Mouse (Mus musculus) stomach, embryonic 15.5 days (tissue): ENCODE measurements around the gene Frmd5. TPM values are rescaled to one million over a fixed set of nuclear protein-coding genes. Genes with fewer than 3 reads are reported as not detected.

Experiments
- ATAC-seq: fragments of 200-750 bp; cut with Nextera tagmentation; 2 replicates; pipeline ENCODE4 v1.8.0; 2017; ENCODE audit warnings: low read depth, moderate number of reproducible peaks, moderate TSS enrichment; ENCODE audit not compliant: insufficient read depth, low FRiP score
- H3K27ac ChIP-seq: fragments of 300-500 bp; sonication (generic); 2 replicates; pipeline ENCODE4 v1.5.1; 2015; ENCODE audit warnings: mild to moderate bottlenecking, inconsistent platforms
- H3K27me3 ChIP-seq: fragments of 300-500 bp; sonication (generic); replicated peaks from 2 replicates; pipeline ENCODE4 v1.6.1; 2015; ENCODE audit warnings: inconsistent platforms
- H3K36me3 ChIP-seq: fragments of 300-500 bp; sonication (generic); 2 replicates; pipeline ENCODE4 v1.6.1; 2015; ENCODE audit warnings: inconsistent platforms
- H3K4me1 ChIP-seq: fragments of 300-500 bp; sonication (generic); 2 replicates; pipeline ENCODE4 v1.6.1; 2015; ENCODE audit warnings: inconsistent platforms
- H3K4me2 ChIP-seq: fragments of 300-500 bp; sonication (generic); 2 replicates; pipeline ENCODE4 v1.6.1; 2015; ENCODE audit warnings: mild to moderate bottlenecking, inconsistent platforms
- H3K4me3 ChIP-seq: fragments of 300-500 bp; sonication (generic); replicated peaks from 2 replicates; pipeline ENCODE4 v1.5.1; 2015; ENCODE audit warnings: inconsistent platforms
- H3K9ac ChIP-seq: fragments of 300-500 bp; sonication (generic); 2 replicates; pipeline ENCODE4 v1.6.1; 2015; ENCODE audit warnings: inconsistent platforms
- H3K9me3 ChIP-seq: fragments of 300-500 bp; sonication (generic); 2 replicates; pipeline ENCODE4 v1.6.1; 2016; ENCODE audit warnings: inconsistent platforms
- WGBS: fragments of 180-500 bp; shearing (Covaris S2); methylation state at CpG from one replicate; pipeline ENCODE4 v1.1.7; 2015; 5-methylcytosine and 5-hydroxymethylcytosine counted together
- polyA plus RNA-seq: library from polyadenylated mRNA; unstranded; fragments of >200 nt; fragmentation: Nextera tagmentation; extraction: Ambion mirVana; gene quantifications from 2 replicates; pipeline ENCODE4 v1.2.1, GENCODE M21; 2015

The Frmd5 gene
- polyA plus RNA-seq, 1 experiment from 2014 or later: 5.4 TPM

DNA sequence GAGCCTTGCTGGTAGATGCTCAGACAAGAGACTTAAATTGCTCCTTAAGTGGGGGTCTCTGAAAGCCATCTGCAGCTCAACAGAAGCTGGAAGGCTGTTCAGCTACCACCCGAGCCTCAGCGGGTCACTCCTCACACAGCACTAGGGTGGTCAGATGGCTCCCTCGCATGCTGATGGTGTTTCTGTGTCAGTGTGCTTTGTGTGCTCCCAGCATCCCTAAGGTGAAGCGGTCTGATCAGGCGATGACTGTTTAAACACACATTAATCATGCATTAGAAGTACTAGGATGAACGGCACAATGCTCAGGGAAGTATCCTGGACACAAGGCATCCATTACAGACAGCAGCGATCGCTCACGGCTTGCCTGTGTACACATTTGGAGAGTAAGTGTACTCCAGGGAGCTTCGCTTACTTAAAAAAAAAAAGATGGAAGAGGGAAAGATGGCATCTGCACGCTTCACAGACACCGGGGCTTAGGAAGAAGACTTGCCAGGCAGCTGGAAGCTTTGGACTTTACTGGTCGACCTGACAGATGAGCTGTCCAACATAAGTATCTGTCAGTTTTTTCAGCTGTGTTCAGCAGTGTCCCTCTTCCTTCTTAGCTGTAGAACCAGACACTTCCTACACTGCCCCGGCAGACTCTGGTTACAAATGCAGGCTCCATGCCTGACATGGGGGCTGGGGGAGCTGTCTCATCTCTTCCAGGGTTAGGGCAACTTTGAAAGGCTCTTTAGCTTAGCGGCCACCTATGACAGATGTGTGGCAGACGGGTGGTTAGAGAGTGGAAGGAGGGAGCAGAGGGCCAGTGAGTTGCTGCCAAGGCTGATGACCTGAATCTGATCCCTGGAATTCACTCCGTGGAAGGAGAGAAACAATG is 196.6 kb downstream of the Frmd5 start:
- no peak overlapping the region for H3K27ac ChIP-seq
- WGBS: 26% methylated on average over 17 of the region's 17 CpGs

GRCm38 (mm10) chr2:121609141-121609724 is 197.7 kb downstream of the Frmd5 start:
- Histone ChIP-seq H3K4me1 (peaks cover 15% of the 10 kb centered on the region; the same call in 1 of the 2 replicates), H3K27me3 (no peaks in the 10 kb centered on the region), H3K27ac (no peak overlapping the region), H3K4me2 (no peak overlapping the region), H3K9ac (no peak overlapping the region), H3K9me3 (no peaks in the 10 kb centered on the region), H3K36me3 (no peaks in the 10 kb centered on the region), H3K4me3 (no peak overlapping the region)
- WGBS: 68% methylated on average over 11 of the region's 11 CpGs
- no peak for ATAC-seq

More for the DNA sequence above, 196.6 kb downstream of the Frmd5 start:
- Histone ChIP-seq H3K36me3 (no peaks in the 10 kb centered on the region), H3K4me3 (no peak overlapping the region), H3K4me1 (peaks cover 15% of the 10 kb centered on the region; the same call in 1 of the 2 replicates), H3K4me2 (no peak overlapping the region), H3K27me3 (no peaks in the 10 kb centered on the region), H3K9ac (no peak overlapping the region), H3K9me3 (no peaks in the 10 kb centered on the region)
- ATAC-seq: no peak

- Histone ChIP-seq H3K4me1 (no peaks in the 10 kb centered on the region), H3K9me3 (no peaks in the 10 kb centered on the region), H3K4me3 (no peak overlapping the region), H3K9ac (no peak overlapping the region), H3K27ac (no peak overlapping the region), H3K36me3 (no peaks in the 10 kb centered on the region), H3K27me3 (no peaks in the 10 kb centered on the region), H3K4me2 (no peak overlapping the region)
- WGBS: 56% methylated on average over 4 of the region's 4 CpGs
- ATAC-seq: no peak
Measured at GRCm38 (mm10) chr2:121602397-121602796, 204.5 kb downstream of the Frmd5 start.

DNA sequence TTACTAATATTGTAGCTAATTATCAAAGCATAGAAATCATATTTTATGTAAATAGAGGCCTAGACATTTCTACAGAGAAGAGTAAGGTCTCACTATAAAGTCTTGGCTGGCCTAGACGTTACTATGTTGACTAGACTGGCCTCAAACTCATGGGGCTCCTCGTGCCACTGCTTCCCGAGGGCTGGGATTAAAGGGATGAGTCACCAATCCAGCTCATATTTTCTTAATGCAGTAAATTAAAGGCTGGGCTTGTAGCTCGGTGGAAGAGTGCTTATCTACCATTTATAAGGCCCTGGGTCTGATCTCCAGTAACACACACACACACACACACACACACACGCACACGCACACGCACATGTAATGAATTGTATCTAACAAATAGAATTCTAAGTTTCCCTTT is 205.3 kb downstream of the Frmd5 start:
- 63% methylated on average over 7 of the region's 7 CpGs for WGBS

GRCm38 (mm10) chr2:121600736-121601135 is 206.2 kb downstream of the Frmd5 start:
- Histone ChIP-seq H3K27me3 (no peaks in the 10 kb centered on the region), H3K9ac (no peak overlapping the region), H3K9me3 (no peaks in the 10 kb centered on the region), H3K4me3 (no peak overlapping the region), H3K36me3 (no peaks in the 10 kb centered on the region), H3K4me1 (no peaks in the 10 kb centered on the region), H3K27ac (no peak overlapping the region), H3K4me2 (no peak overlapping the region)
- no peak for ATAC-seq
- WGBS: 84% methylated on average over 8 of the region's 8 CpGs

More for the DNA sequence above, 205.3 kb downstream of the Frmd5 start:
- no peaks in the 10 kb centered on the region for H3K4me1 ChIP-seq
- H3K9ac ChIP-seq: no peak overlapping the region
- H3K27me3 ChIP-seq: no peaks in the 10 kb centered on the region
- no peak overlapping the region for H3K4me3 ChIP-seq
- no peak for ATAC-seq
- no peaks in the 10 kb centered on the region for H3K36me3 ChIP-seq
- H3K9me3 ChIP-seq: no peaks in the 10 kb centered on the region
- H3K4me2 ChIP-seq: no peak overlapping the region
- no peak overlapping the region for H3K27ac ChIP-seq

DNA sequence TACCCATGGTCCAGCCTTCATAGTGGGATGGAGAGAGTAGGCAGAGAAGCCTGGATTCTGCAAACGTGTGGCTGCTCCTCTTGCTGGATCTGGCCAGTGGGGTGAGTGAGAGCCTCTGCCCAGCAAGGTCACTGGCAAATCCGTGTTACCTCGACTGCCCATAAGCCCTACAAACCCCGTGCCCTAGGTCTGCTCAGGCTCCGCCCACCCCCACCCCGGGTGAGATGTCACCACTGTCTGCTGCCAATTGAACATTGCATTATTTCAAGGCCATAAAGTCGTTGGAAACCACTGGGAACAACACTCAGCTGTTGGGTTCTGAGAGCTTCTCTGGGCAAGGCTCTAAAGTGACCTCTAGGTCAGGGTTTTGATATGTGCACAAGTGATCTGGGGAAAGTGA is 208.6 kb downstream of the Frmd5 start:
- ATAC-seq: no peak

GRCm38 (mm10) chr2:121596621-121597020 is 210.3 kb downstream of the Frmd5 start:
- no peak for ATAC-seq
- H3K36me3 ChIP-seq: no peaks in the 10 kb centered on the region
- H3K9ac ChIP-seq: no peak overlapping the region
- no peaks in the 10 kb centered on the region for H3K27me3 ChIP-seq
- H3K4me1 ChIP-seq: peaks cover 11% of the 10 kb centered on the region
- no peak overlapping the region for H3K27ac ChIP-seq
- H3K4me2 ChIP-seq: no peak overlapping the region
- no peaks in the 10 kb centered on the region for H3K9me3 ChIP-seq
- WGBS: 86% methylated on average over 2 of the region's 2 CpGs
- H3K4me3 ChIP-seq: no peak overlapping the region

More for the DNA sequence above, 208.6 kb downstream of the Frmd5 start:
- Histone ChIP-seq H3K9me3 (no peaks in the 10 kb centered on the region), H3K4me2 (no peak overlapping the region), H3K27ac (no peak overlapping the region), H3K4me3 (no peak overlapping the region), H3K27me3 (no peaks in the 10 kb centered on the region), H3K9ac (no peak overlapping the region), H3K4me1 (peaks cover 11% of the 10 kb centered on the region), H3K36me3 (no peaks in the 10 kb centered on the region)
- 63% methylated on average over 7 of the region's 7 CpGs for WGBS

GRCm38 (mm10) chr2:121594660-121595291 is 212.1 kb downstream of the Frmd5 start:
- Histone ChIP-seq H3K27ac (0 out of 2 replicates have a peak overlapping the region, but pooled peaks have one; percentile 26), H3K4me3 (no peak overlapping the region), H3K27me3 (no peaks in the 10 kb centered on the region), H3K36me3 (no peaks in the 10 kb centered on the region), H3K4me1 (peaks cover 11% of the 10 kb centered on the region), H3K4me2 (peak overlapping the region; percentile 29), H3K9me3 (no peaks in the 10 kb centered on the region), H3K9ac (no peak overlapping the region)
- WGBS: 17% methylated on average over 8 of the region's 8 CpGs
- ATAC-seq: peak; percentile 25; the same call in 1 of the 2 replicates

DNA sequence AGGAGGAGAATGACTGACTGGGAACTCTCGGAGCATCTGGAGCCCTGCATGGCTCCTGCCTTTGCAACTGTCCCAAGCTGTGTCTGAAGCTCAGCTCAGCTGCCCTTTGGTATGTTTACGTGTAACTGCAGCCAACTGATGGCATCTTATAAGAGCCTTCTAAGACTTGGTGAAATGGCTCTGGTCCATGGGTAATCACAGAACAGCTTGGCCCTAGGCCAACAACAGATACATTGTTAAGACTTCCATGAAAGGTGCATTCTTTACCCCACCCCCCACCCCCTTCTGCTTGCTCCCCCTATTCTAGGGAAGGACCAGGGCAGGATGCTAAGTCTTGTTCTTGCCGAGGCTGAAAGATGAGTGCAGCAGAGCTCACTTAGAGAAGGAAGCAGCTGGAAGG is 212.8 kb downstream of the Frmd5 start:
- Histone ChIP-seq H3K4me2 (no peak overlapping the region), H3K4me3 (no peak overlapping the region), H3K9me3 (no peaks in the 10 kb centered on the region), H3K4me1 (peaks cover 11% of the 10 kb centered on the region), H3K36me3 (no peaks in the 10 kb centered on the region), H3K27me3 (no peaks in the 10 kb centered on the region), H3K27ac (0 out of 2 replicates have a peak overlapping the region, but pooled peaks have one; percentile 26), H3K9ac (no peak overlapping the region)
- ATAC-seq: no peak
- 37% methylated on average over 3 of the region's 3 CpGs for WGBS

GRCm38 (mm10) chr2:121588309-121588694 is 218.6 kb downstream of the Frmd5 start:
- Histone ChIP-seq H3K4me2 (no peak overlapping the region), H3K9me3 (no peaks in the 10 kb centered on the region), H3K36me3 (no peaks in the 10 kb centered on the region), H3K27ac (no peak overlapping the region), H3K27me3 (no peaks in the 10 kb centered on the region), H3K9ac (no peak overlapping the region), H3K4me3 (no peak overlapping the region), H3K4me1 (peaks cover 11% of the 10 kb centered on the region)
- WGBS: 46% methylated on average over 4 of the region's 4 CpGs
- 0 out of 2 replicates have a peak, but pooled peaks have one; percentile 31 for ATAC-seq

GRCm38 (mm10) chr2:121587523-121588308 is 219.2 kb downstream of the Frmd5 start:
- peaks cover 11% of the 10 kb centered on the region for H3K4me1 ChIP-seq
- WGBS: 33% methylated on average over 12 of the region's 12 CpGs
- no peak overlapping the region for H3K9ac ChIP-seq
- H3K36me3 ChIP-seq: no peaks in the 10 kb centered on the region
- H3K4me2 ChIP-seq: no peak overlapping the region
- no peaks in the 10 kb centered on the region for H3K9me3 ChIP-seq
- H3K27ac ChIP-seq: no peak overlapping the region
- ATAC-seq: no peak; the same call in 1 of the 2 replicates
- no peak overlapping the region for H3K4me3 ChIP-seq
- no peaks in the 10 kb centered on the region for H3K27me3 ChIP-seq
